Mouse (Mus musculus) neural tube, embryonic 12.5 days (tissue): ENCODE data around the gene Chrdl2. TPM values are rescaled to one million over a fixed set of nuclear protein-coding genes. Genes with fewer than 3 reads are reported as not detected.
A peak's percentile ranks its signal among the peaks of the same experiment; 100 is the strongest.
"Not testable (repeated sequence)": the region's sequence is repeated elsewhere in the genome, so short reads cannot be mapped to it uniquely, and the experiment has no call there.

Experiments
- ATAC-seq: fragments of 200-750 bp; cut with Nextera tagmentation; 2 replicates; pipeline ENCODE4 v1.8.0; 2017; ENCODE audit warnings: low read depth, mild to moderate bottlenecking, moderate TSS enrichment, moderate library complexity; ENCODE audit not compliant: low FRiP score
- H3K27ac ChIP-seq: fragments of 300-500 bp; sonication (generic); 2 replicates; pipeline ENCODE4 v1.5.1; 2016
- H3K27me3 ChIP-seq: fragments of 300-500 bp; sonication (generic); replicated peaks from 2 replicates; pipeline ENCODE4 v1.6.1; 2016; ENCODE audit warnings: mild to moderate bottlenecking
- H3K36me3 ChIP-seq: fragments of 300-500 bp; sonication (generic); 2 replicates; pipeline ENCODE4 v1.6.1; 2016; ENCODE audit warnings: mild to moderate bottlenecking
- H3K4me1 ChIP-seq: fragments of 300-500 bp; sonication (generic); 2 replicates; pipeline ENCODE4 v1.6.1; 2016
- H3K4me2 ChIP-seq: fragments of 300-500 bp; sonication (generic); replicated peaks from 2 replicates; pipeline ENCODE4 v1.6.1; 2016; ENCODE audit warnings: mild to moderate bottlenecking
- H3K4me3 ChIP-seq: fragments of 300-500 bp; sonication (generic); 2 replicates; pipeline ENCODE4 v1.5.1; 2016
- H3K9ac ChIP-seq: fragments of 300-500 bp; sonication (generic); 2 replicates; pipeline ENCODE4 v1.6.1; 2016; ENCODE audit warnings: mild to moderate bottlenecking
- H3K9me3 ChIP-seq: fragments of 300-500 bp; sonication (generic); 2 replicates; pipeline ENCODE4 v1.6.1; 2016; ENCODE audit warnings: mild to moderate bottlenecking
- WGBS: fragments of 180-500 bp; shearing (Covaris S2); methylation state at CpG from one replicate; pipeline ENCODE4 v1.1.7; 2016; 5-methylcytosine and 5-hydroxymethylcytosine counted together
- polyA plus RNA-seq: library from polyadenylated mRNA; unstranded; fragments of >200 nt; fragmentation: Nextera tagmentation; extraction: Ambion mirVana; gene quantifications from 2 replicates; pipeline ENCODE4 v1.2.1, GENCODE M21; 2016

Gene Chrdl2
- polyA plus RNA-seq = 0.26 and 0.30 TPM in 2 replicates

- WGBS = under 1% methylated on average over 40 of the region's 44 CpGs
- peak within 1 kb of the TSS; percentile 44 for H3K4me3 ChIP-seq
- ATAC-seq = peak; percentile 68
- H3K27me3 ChIP-seq = peaks cover 62% of the 10 kb centered on the region
- H3K9me3 ChIP-seq = no peaks in the 10 kb centered on the region
- peaks cover 11% of the 10 kb centered on the region for H3K4me1 ChIP-seq
- H3K4me2 ChIP-seq = peak within 1 kb of the TSS; percentile 92
- H3K36me3 ChIP-seq = no peaks in the 10 kb centered on the region
- no peak within 1 kb of the TSS for H3K27ac ChIP-seq
- peak within 1 kb of the TSS; percentile 56 for H3K9ac ChIP-seq
Measured at GRCm38 (mm10) chr7:100005790-100006189, at the start of gene Chrdl2. Chrdl2 (plus strand) TSS chr7:100006172.

- Histone ChIP-seq H3K36me3 (0 out of 2 replicates have a peak, but pooled peaks cover 3% of the 10 kb centered on the region), H3K9ac (no peak overlapping the region), H3K4me2 (no peak overlapping the region), H3K4me3 (no peak overlapping the region), H3K9me3 (no peaks in the 10 kb centered on the region), H3K4me1 (peaks cover under 1% of the 10 kb centered on the region; the same call in 1 of the 2 replicates), H3K27ac (no peak overlapping the region), H3K27me3 (no peaks in the 10 kb centered on the region)
- 78% methylated on average over 12 of the region's 12 CpGs for WGBS
- ATAC-seq = no peak
Measured at GRCm38 (mm10) chr7:99957226-99957965, 48.6 kb upstream of the Chrdl2 start.

GRCm38 (mm10) chr7:99960571-99960970 is 45.4 kb upstream of the Chrdl2 start:
- peaks cover 23% of the 10 kb centered on the region for H3K4me1 ChIP-seq
- not testable (repeated sequence) for H3K36me3 ChIP-seq, H3K27ac ChIP-seq, H3K27me3 ChIP-seq, H3K4me3 ChIP-seq, ATAC-seq, H3K9ac ChIP-seq, H3K9me3 ChIP-seq, H3K4me2 ChIP-seq
- WGBS = 94% methylated on average over 2 of the region's 2 CpGs

GRCm38 (mm10) chr7:99961518-99961917 is 44.5 kb upstream of the Chrdl2 start:
- H3K27me3 ChIP-seq = no peaks in the 10 kb centered on the region
- no peak overlapping the region for H3K9ac ChIP-seq
- no peaks in the 10 kb centered on the region for H3K9me3 ChIP-seq
- no peaks in the 10 kb centered on the region for H3K36me3 ChIP-seq
- no peak for ATAC-seq
- H3K27ac ChIP-seq = no peak overlapping the region
- H3K4me3 ChIP-seq = no peak overlapping the region
- H3K4me2 ChIP-seq = no peak overlapping the region
- peaks cover 32% of the 10 kb centered on the region for H3K4me1 ChIP-seq
- WGBS = 95% methylated on average over 2 of the region's 2 CpGs

- Histone ChIP-seq H3K9ac (no peak overlapping the region), H3K9me3 (no peaks in the 10 kb centered on the region), H3K4me3 (no peak overlapping the region), H3K27ac (no peak overlapping the region), H3K27me3 (no peaks in the 10 kb centered on the region), H3K4me2 (no peak overlapping the region), H3K4me1 (peaks cover 42% of the 10 kb centered on the region), H3K36me3 (no peaks in the 10 kb centered on the region)
- 72% methylated on average over 8 of the region's 8 CpGs for WGBS
- no peak for ATAC-seq
Measured at GRCm38 (mm10) chr7:99962536-99963236, 43.3 kb upstream of the Chrdl2 start.

- Histone ChIP-seq H3K9me3 (no peaks in the 10 kb centered on the region), H3K27me3 (no peaks in the 10 kb centered on the region), H3K36me3 (no peaks in the 10 kb centered on the region), H3K27ac (no peak overlapping the region), H3K4me1 (peaks cover 43% of the 10 kb centered on the region), H3K9ac (no peak overlapping the region), H3K4me2 (no peak overlapping the region), H3K4me3 (no peak overlapping the region)
- 81% methylated on average over 3 of the region's 3 CpGs for WGBS
- no peak for ATAC-seq
Measured at GRCm38 (mm10) chr7:99963237-99963860, 42.6 kb upstream of the Chrdl2 start.

- Histone ChIP-seq H3K9me3 (no peaks in the 10 kb centered on the region), H3K4me2 (peak overlapping the region; percentile 47), H3K36me3 (no peaks in the 10 kb centered on the region), H3K27me3 (no peaks in the 10 kb centered on the region), H3K4me1 (peaks cover 52% of the 10 kb centered on the region), H3K4me3 (no peak overlapping the region), H3K9ac (peak overlapping the region; percentile 26; the same call in 1 of the 2 replicates), H3K27ac (peak overlapping the region; percentile 82)
- ATAC-seq = peak; percentile 89
- 9% methylated on average over 9 of the region's 9 CpGs for WGBS
Measured at GRCm38 (mm10) chr7:99965020-99965841, 40.7 kb upstream of the Chrdl2 start.

GRCm38 (mm10) chr7:99966011-99966721 is 39.8 kb upstream of the Chrdl2 start:
- Histone ChIP-seq H3K4me1 (peaks cover 53% of the 10 kb centered on the region), H3K9me3 (no peaks in the 10 kb centered on the region), H3K4me2 (peak overlapping the region; percentile 33; the same call in 1 of the 2 replicates), H3K9ac (no peak overlapping the region), H3K36me3 (no peaks in the 10 kb centered on the region), H3K27me3 (no peaks in the 10 kb centered on the region), H3K4me3 (no peak overlapping the region), H3K27ac (peak overlapping the region; percentile 63)
- no peak for ATAC-seq
- 43% methylated on average over 9 of the region's 9 CpGs for WGBS

GRCm38 (mm10) chr7:99969151-99969550 is 36.8 kb upstream of the Chrdl2 start:
- Histone ChIP-seq H3K36me3 (no peaks in the 10 kb centered on the region), H3K9ac (no peak overlapping the region), H3K4me3 (no peak overlapping the region), H3K4me1 (peaks cover 57% of the 10 kb centered on the region), H3K27ac (no peak overlapping the region), H3K9me3 (no peaks in the 10 kb centered on the region), H3K27me3 (no peaks in the 10 kb centered on the region), H3K4me2 (no peak overlapping the region)
- no peak for ATAC-seq
- 86% methylated on average over 4 of the region's 4 CpGs for WGBS

- H3K9ac ChIP-seq = no peak overlapping the region
- no peak for ATAC-seq
- no peaks in the 10 kb centered on the region for H3K36me3 ChIP-seq
- no peak overlapping the region for H3K4me3 ChIP-seq
- H3K9me3 ChIP-seq = no peaks in the 10 kb centered on the region; the same call in 1 of the 2 replicates
- H3K4me1 ChIP-seq = peaks cover 36% of the 10 kb centered on the region
- 64% methylated on average over 2 of the region's 2 CpGs for WGBS
- no peak overlapping the region for H3K4me2 ChIP-seq
- no peak overlapping the region for H3K27ac ChIP-seq
- no peaks in the 10 kb centered on the region for H3K27me3 ChIP-seq
Measured at GRCm38 (mm10) chr7:99971926-99972325, 34.0 kb upstream of the Chrdl2 start.

GRCm38 (mm10) chr7:99972912-99973311 is 33.1 kb upstream of the Chrdl2 start:
- H3K4me2 ChIP-seq, H3K27ac ChIP-seq, H3K36me3 ChIP-seq, H3K27me3 ChIP-seq, H3K4me3 ChIP-seq, H3K9me3 ChIP-seq, ATAC-seq, H3K9ac ChIP-seq: not testable (repeated sequence)
- WGBS = 84% methylated on average over 3 of the region's 3 CpGs
- peaks cover 30% of the 10 kb centered on the region for H3K4me1 ChIP-seq
